Mouse (Mus musculus) gastrocnemius, postnatal 10 days (tissue): ENCODE results near the gene Ptcra. TPM values are rescaled to one million over a fixed set of nuclear protein-coding genes. Genes with fewer than 3 reads are reported as not detected.
"Not testable (repeated sequence)": the region's sequence is repeated elsewhere in the genome, so short reads cannot be mapped to it uniquely, and the experiment has no call there.

Experiments used
- DNase-seq: peaks from one replicate; pipeline ENCODE4 v3.0.0; 2021; ENCODE audit warnings: mixed read lengths
- total RNA-seq, 2 experiments: library from RNA; stranded (reverse); gene quantifications; 2 replicates each; pipeline ENCODE4 v1.2.3; 2021

The Ptcra gene
- total RNA-seq, 2 experiments from 2014 or later = 0.19 TPM; not detected in 1

DNA sequence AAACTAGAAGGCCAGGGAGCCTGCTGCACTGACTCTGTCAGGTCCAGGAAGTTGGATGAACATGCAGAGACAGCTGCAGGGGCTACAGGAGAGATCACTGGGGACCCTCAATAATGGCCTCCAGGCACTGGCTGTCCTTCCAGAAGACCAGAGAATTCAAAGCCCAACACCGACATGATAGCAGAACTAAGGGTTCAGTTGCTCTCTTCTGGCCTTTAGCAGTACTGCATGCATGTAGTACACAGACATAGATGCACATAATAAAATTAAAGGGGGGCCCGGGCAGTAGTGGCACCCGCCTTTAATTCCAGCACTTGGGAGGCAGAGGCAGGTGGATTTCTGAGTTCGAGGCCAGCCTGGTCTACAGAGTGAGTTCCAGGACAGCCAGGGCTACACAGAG lies 7.5 kb upstream of the Ptcra start:
- no peak for DNase-seq

DNA sequence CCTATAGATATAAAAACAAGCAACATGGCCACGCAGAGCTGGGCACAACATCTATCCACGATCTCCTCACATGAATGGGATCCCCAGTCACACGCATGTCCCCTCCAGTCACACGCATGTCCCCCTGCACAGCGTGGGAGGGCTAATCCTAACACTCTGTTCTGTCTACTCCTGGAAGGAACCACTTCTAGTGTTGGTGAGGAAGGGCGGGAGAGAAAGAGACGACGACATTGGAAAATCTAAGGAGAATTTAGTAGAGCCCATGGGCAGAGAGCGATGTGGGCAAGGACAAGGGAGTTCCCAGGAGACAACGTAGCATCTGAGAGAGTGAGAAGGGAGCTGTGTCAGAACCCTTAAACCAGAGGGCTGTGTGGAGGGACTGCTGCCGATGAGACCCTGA lies 7.0 kb upstream of the Ptcra start:
- no peak for DNase-seq

DNA sequence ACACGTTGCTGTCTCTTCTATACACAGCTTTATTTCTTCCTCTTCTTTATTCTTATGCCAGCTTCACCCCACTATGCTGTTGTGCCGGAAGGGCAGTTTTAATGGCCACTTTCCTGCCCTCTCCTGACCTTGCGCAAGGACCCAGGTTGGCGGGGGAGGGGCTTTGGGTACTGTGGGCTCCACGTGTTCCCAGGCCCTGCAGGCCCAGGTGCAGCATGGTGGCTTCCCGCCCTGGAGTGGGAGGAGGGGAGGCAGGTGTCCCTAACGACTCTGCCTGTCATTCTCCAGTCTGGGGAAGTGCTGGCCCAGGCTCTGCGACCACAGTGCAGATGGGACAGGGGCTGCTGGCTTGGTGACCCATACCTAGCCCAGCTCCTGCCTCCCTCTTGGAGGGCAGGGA lies 4.4 kb upstream of the Ptcra start:
- DNase-seq = no peak

DNA sequence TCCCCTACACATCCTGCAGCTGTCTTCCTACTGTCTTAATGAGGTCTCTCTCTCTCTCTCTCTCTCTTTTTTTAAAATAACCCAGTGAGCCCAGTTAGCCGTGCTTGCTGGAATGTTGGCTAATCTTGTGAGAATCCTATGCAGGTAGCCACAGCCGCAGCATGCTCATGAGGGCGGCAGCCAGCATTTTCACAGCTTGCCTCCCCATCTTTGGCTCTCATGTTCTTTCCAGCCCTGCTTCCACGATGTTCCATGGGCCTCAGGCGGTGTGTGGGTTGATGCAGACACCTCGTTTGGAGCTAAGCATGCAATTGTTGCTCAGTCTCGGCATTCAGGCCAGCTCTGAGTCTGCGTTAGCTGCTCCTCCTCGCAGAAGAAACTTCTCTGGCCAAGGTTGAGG lies 1.4 kb upstream of the Ptcra start:
- DNase-seq = not testable (repeated sequence)

DNA sequence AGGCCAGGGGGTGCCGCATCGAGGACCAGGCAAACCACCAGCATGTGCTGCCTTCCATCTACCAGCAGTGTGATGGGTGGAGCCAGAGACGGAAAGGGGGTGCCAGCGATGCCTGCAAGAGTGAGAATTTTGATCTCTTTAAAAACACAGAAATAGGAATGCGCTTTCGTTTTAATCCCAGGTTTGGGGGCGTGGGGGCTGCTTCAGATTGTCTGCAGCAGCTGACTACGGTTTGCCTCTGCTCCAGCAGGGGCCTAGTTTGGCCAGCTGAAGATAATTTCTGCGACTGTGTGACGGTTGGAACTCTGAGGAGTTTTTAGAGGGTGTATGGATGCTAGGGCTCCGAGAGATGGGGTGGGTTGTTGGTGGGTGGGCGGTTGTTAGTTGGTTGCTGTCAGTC lies 4.8 kb downstream of the Ptcra start:
- no peak for DNase-seq

DNA sequence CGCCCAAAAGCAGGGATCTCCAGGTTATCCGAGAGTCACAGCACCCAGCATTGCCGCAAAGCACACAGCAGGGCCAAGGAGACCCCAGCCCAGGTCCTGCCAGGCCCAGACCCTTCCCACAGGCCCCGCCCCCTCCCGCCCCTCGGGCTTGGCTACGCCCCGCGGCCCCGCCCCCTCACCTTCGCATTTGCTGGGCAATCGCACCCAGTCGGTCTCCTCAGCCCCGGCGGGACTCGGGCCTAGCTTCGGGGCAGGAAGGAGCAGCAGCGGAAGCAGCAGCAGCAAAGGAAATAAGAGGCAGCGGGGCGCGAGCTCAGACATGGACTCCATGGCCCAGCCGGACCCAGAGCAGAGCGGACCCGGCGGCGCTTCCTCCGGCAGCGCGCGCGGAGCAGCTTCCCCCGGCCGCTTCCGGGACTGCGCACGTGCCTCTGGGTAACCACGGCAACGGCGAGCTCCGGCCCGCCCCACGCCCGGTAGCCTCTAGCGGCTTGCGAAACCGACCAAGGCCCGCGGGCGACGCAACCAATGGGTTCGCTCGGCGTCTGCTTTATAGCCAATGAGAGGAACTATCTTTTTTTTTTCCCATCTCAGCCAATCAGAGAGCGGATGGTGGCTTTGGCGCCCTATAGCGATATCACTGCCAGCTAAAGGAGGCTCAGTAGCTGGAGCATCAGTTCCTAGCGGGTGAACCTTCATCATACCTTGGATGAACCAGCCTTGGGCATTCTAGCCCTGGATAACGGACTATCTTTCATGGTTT lies 11.5 kb downstream of the Ptcra start, which contains the start of gene Cnpy3:
Gene Cnpy3, minus strand, starts transcription at position 421 of the 763 bp plus-strand sequence.
- DNase-seq = peak; percentile 97

DNA sequence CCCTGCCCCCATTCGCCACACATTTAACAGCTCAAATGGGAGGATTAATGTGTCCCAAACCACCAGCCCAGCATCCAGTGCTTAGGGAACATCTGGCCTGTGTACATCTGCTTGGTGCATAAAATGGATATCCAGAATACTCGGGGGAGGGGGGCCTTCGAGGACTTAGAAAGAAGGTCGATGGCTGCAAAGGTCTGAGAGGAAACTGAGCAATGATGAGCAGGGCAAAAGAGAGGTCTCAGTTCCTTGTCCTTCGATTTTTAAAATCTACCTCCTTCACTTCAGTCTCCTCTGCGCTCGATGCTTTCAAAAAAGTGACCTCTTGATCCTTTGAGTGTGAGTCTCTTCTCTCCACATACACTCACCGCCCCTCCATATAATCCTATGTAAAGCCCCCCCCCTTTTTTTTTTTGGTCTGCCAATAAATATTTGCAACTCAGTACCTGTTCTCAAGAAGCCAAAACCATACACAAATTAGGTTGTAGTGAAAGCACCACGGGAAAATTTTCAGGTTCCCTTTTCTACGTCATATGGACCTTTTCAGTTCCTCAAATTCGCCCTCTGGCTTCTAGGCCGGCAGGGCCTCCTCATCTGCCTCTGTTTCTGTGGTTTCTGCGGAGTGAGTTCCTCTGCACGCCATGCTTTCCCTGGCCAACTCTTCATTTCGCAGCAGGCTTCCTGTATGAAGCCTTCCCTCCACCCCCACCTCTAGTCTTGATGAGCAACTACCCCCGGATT lies 12.3 kb downstream of the Ptcra start:
- DNase-seq = no peak

DNA sequence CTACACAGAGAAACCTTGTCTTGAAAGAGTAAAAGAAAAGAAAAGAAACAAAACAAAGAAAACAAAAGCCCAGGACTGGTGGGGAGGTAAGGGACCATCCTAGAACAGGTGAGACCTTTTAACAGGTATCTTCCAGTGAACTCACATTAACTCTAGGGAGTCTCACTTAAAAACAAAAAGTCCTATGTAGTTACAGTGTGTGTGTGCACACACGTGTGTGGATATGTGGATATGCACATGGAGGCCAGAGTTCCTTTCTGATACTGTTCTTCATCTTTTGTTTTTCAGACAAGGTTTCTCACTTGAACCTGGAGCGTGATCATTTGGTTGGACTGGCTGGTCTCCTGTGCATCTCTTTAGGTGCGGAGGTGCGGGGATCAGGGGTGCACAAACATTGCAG lies 12.9 kb downstream of the Ptcra start:
- no peak for DNase-seq

DNA sequence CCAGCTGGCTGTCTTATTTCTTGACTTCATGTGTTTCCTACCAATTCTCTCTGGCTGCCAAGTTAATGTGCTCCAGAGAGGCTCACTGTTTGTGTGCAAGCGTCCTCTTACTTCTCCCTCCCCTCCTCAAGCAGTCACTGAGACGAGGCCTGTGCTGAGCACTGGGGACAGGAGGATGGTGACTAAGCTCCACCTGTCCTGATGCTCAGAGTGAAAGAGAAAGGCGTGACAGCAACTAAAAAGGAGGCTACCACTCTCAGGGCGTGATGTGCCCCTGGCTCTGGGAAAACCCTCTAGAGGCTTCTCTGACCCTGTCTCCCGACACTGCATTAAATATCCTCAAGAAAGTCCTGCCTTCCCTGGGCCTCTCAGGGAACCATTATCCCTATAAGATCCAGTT lies 14.2 kb downstream of the Ptcra start:
- no peak for DNase-seq

DNA sequence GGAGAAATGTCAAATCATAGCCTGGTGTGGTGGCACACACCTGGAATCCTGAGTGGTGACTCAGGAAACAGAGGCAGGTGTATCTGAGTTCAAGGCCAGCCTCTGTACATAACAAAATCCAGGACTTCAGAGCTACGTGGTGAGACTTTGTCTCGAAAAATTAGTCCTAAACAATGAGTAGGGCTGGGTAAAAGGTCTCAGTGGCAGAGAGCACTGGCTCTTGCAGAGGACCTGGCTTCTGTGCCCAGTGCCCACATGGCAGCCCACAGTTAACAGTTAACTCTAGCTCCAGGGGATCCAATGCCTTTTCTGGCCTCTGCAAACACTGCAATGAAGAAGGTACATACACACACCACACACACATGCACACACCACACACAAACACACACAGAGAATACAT lies 15.7 kb downstream of the Ptcra start:
- no peak for DNase-seq

DNA sequence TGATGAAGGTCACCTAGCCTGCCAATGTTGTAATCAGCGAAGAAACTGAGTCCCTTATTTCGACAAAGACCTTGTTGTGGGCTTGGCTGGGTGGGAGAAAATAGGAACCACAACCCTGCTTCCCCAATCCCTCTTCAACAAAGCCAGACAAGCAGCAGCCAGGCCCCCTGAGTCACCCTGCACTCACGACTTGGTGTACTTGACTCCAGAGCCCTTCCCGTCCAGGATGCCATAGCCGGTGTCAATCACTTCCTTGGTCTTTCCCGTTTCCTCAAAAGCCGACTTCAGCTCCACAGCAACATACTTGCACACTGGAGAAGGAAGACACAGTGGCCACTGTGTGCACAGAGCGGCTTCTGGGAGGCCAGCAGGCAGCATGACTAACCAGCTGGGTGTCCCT lies 16.3 kb downstream of the Ptcra start:
- DNase-seq = no peak

DNA sequence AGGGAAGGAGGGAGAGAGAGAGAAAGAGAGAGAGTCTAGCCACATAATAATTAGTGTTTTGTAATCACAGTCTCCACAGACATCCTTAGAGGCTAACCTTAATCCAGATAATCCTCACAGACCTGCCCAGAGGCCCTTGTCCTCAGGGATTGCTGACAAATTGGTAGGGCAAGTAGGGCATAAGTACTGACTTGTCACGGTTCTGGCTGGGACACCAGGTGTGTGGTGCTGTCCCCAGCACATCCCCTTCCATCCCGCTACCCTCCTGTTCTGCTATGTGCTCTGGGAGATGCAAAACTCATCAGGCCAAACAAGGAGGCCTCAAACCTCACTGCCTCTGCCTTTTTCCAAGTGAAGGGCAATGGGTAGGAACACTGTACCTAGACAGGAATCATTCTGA lies 18.0 kb downstream of the Ptcra start:
- DNase-seq = no peak

DNA sequence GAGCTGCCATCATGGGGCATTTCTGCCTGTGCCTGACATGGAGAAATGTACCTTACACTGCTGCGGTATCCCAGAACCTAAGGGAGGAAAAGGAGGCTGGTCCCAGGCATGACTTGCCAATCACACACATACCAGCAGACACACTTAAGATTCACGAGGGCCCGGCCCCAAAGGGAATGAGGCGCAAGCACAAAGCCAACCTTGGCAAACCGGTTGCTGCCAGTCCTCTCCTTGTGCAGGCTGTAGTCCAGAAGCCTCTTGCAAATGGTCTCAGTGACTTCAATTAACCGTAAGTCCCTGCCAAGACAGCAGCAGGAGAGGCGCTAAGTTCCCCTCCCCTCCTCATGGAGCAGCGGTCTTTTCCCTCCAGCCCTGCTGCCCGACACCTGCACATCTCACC lies 20.5 kb downstream of the Ptcra start:
- no peak for DNase-seq

DNA sequence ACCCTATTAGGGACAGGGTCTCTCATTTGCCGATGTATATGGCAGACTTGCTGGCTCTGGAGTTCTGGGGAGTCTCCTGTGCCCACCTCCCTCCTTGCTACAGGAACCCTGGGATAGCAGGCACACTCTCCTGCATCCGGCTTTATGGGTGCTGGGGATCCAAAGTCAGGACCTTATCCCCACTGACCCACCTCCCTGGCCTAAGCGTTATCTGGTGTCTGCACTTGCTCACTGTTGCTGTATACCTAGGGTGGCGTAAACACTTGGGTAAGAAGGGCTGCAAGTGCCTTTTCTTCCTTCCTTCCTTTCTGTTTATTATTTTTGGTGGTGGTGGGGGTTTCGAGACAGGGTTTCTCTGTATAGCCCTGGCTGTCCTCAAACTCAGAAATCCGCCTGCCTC lies 22.2 kb downstream of the Ptcra start:
- no peak for DNase-seq

DNA sequence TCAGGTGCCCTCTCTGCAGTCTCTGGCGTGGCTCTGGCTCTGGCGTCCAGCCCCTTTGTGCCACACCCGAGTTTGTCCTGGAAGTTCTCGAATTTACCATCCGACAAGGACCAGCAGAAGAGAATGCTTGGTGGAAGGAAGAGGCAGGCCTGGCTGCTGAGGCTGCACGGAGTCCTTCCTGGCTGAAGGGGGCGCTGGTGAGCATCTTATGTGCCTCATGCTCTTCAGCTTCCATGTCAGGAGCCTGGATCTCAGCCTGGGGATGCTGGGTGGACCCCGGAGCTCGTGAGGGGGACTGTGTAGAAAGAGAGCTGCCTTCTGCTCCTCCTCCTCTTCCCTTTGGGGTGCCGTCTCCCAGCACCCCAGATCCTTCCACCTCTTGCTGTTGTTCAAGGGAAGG lies 27.4 kb downstream of the Ptcra start:
- DNase-seq = peak; percentile 47

DNA sequence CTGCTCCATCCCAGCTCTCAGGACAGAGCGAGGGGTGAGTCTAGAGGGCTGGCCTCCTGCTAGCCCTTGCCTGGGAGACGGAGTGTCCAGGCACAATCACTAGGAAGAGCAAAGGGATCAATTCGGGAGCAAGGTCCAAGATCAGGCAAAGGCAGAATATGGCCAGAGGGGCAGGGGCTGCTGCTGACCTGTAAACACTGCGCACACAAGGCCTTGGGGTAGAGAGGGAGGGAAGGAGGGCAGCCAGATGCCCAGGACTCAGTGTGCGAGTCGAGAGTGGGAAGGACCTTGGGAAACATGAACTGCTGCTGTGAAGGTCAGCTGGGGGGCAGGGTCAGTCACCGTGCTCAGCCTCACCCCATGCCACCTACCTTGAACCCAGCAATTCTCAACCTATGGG lies 28.2 kb downstream of the Ptcra start:
- no peak for DNase-seq

DNA sequence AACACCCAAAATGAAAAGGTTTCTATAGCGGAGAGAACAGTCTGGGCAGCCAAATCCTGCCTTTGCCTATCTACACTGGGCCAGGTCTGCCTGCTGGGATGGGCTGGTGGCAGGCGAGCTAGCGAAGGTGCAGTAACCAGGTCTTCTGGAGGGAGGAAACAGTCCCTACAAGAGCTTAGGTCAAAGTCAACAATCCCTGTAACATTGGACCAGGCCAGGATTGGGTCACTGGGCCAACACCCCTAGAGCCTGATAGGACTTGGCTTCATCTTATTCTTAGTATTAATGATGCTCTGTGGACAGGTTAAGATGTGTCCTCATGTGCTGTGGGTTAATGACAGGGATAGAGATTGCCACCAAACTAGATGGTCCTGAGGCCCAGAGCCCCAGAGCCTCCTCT lies 29.5 kb downstream of the Ptcra start:
- no peak for DNase-seq

DNA sequence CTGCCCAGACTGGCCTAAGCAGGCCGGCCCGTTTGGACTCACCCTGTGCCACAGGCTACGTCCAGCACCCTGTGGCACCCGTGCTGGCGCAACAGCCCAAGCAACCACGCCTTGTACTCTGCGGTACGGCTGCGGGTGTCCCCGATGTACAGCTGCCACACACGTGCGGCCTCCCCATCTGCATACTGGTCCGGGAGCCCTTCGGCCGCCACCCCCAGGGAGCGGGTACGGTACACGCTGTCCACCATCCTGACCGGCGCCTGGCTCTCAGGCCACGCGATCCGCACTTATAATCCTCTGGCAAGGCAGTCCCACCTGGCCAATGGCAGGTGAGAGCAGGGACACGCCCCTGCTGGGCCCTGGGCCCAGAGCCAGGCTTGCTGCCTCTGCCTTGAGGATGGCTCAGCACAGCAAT lies 34.6 kb downstream of the Ptcra start, which contains the start of gene Gnmt:
Gene Gnmt, minus strand, starts transcription at position 265 of the 415 bp plus-strand sequence.
- no peak for DNase-seq

DNA sequence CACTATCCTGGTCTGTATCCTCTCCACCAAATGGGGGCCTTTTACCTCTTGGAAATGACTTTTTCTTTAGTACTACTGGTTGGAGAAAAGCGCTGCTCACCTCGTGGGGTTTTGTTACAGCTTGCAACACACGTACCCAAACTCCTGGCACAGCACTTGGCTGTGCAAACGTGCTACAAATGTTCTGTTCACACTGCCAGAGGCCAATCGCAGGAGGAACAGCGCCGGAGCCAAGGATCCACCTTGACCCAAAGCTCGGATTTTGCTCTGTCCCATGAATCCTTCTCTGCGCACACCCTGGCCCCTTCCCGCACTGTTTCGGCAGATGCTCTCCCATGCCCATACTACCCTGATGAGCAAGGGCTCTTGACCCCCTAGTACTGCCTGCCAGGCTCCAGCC lies 35.0 kb downstream of the Ptcra start:
- DNase-seq = no peak

DNA sequence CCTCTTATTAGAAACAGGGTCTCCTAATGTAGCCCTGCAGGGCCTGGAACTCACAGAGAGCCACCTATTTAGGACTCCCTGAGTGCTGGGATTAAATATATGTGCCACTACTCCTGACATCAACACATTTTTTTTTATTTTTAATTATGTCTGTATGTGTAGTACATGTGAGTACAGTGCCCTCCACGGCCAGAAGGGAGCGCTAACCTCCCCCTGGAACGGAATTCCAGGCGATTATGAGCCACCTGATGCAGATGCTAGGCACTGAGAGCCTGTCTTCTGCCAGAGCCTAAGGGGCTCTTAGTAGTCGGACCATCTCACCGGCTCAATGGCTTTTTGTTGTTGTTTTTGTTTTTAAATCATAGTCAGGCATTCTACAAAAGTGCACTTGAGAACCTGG lies 35.5 kb downstream of the Ptcra start:
- no peak for DNase-seq

DNA sequence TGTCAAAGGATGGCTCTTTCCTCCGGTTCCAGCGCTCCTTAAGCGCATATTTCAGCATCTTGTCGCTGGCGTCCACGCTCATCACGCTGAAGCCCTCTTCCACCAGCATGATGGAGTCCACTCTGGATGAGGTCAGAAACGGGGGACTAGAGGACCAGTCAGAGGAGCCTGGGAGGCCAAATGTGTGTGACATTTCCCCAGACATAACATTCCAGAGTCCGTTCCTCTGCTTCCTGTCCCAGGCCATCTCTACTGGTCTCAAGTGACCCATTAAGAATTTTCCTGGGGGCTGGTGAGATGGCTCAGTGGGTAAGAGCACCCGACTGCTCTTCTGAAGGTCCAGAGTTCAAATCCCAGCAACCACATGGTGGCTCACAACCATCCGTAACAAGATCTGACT lies 36.2 kb downstream of the Ptcra start:
- no peak for DNase-seq

DNA sequence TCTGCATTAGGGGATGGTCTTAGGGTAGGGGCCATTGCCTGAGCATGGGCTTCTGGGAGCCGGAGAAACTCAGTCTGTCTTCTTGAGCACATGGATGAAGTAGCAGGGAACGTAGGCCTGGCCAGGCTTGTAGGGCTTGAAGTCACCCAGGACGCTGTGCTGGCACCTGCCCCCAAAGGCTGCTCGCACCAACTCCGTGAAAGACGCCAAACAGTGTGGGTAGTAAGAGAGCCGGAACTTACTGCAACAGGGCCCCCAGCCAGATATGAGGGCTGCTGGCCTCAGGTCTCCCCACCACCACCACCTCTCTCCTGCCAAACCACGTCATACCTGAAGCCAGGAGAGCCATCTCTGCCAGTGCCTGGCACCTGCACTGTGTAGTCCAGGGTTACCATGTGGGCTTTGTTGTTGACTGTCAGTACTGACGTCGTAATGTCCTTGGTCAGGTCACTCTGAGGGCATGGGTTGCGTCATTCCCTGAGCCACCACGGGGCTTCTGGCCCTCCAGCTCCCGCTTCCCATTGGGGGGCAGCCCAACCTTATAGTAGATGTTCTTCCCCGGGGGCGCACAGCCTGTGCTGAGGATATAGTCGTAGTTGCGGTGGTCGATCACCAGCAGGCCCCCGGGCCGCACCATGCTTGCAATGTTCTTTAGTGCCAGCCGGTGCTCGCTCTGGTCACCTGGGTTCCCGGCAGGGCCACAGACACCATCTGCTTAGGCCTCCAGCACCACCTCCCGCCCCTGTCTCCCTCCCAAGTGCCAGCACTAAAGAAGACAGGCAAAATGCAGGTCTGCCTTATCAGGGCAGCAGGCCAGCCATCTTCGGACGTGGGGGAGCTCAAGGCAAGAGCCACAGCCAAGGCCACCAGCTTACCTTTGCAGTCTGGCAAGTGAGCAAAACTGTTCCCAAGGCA lies 37.5 kb downstream of the Ptcra start:
- no peak for DNase-seq

DNA sequence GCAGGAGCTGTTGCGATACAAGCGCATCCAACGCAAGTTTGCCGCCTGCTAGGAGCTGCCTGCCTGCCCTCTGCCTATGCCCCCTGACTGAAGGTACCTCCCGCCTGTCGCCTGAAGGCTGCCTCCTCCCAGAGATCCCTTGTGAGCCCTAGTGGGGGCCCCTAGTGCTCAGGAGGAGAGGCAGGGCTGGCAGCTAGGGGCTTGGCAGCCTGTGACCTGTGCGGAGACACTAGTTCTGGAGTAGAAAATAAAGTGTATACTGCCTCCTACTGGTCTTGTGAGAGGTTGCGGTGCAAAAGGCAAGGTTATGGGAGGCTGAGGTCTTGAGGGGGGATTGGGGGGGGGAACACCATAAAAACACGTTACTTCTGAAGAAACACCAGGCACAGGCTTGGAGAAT lies 38.2 kb downstream of the Ptcra start:
- DNase-seq = no peak
